Mouse (Mus musculus) layer of hippocampus, adult 18-20 months (tissue): ENCODE data around the gene Vmn2r1. TPM values are rescaled to one million over a fixed set of nuclear protein-coding genes. Genes with fewer than 3 reads are reported as not detected.

Source experiments
- DNase-seq, 2 experiments: peaks; one replicate each; pipeline ENCODE4 v3.0.0; 2022; ENCODE audit warnings: low spot score in 2 of 2
- long read RNA-seq: library from polyadenylated mRNA; stranded (forward); transcript quantifications from one replicate; pipeline ENCODE4 v2.0.0, GENCODE M21; 2021
- total RNA-seq, 2 experiments: library from RNA; stranded (reverse); gene quantifications; 2 replicates each; pipeline ENCODE4 v1.2.3; 2021

Vmn2r1 gene
- total RNA-seq, result under 1 TPM; 0.23 to 0.32 TPM
- long read RNA-seq, result 0 reads

DNA sequence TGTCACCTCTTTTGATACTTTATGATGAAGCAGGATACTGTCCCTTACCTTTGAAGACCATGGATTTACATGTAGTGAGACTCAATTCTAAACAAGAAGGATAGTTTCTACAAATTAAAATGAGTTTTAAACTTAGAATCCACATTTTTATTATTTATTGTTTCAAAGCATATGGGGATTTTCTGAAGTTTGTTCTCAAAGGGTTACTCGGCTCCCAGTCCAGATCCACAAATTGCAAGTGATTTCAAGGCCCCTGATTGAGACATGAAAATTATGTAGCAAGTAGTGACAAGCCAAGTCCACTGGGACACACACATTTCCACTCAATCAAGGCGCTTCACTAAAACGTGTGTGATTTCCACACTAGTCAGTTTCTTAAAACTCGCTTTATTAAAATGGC, at the start of gene Vmn2r1:
Gene Vmn2r1 (plus strand): TSS at position 301 of the 400 bp plus-strand sequence.
- DNase-seq, result no peak

- no peak for DNase-seq
Observed at GRCm38 (mm10) chr3:64038136-64038841, 43.1 kb upstream of the Vmn2r1 start.

GRCm38 (mm10) chr3:64039818-64040784, 41.2 kb upstream of the Vmn2r1 start:
- peak; percentile 81 to 92 for DNase-seq

GRCm38 (mm10) chr3:64112707-64113106, 31.4 kb downstream of the Vmn2r1 start:
- DNase-seq, result no peak

- DNase-seq, result no peak
Observed at GRCm38 (mm10) chr3:64113352-64114046, 32.2 kb downstream of the Vmn2r1 start.

DNA sequence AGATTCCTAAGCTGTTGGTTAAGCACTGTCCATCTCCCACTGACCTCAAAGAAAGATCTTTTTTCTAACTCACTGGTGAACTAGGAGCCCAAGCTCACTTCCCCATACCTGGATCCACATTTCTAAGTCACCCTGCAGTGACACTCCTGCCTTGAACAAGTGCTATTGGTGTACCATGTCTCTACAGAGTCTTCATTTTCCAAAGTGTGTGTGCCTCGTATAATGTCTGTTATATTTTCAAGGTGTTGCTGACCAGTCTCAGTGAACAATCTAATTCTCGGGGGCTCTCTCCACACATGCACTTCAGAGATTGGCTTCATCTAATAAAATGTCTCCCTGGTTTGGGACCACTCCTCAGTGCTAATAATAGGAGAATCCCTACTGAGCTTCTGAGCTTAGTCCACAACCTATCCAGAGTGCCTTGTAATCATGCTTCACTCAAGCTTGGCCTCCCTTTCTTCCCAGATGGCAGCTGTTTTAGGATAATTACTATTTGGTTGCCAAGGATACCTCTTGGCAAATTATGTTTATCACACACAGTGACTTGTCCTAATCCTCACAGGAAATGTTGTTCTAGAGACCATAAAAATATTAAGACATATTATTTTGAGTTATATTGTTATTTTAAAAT, 60.6 kb downstream of the Vmn2r1 start, which contains the start of gene Vmn2r2:
Gene Vmn2r2 (minus strand): TSS at position 51 of the 631 bp plus-strand sequence.
- DNase-seq, result peak in 1 of 2 experiments; percentile 3

Other genes starting within 250 kb of the Vmn2r1 start
- gene Plch1, start 182.1 kb upstream of the Vmn2r1 start, total RNA-seq, result 1 to 10 TPM; 4.6 to 4.7 TPM
- gene E130311K13Rik, start 152.1 kb upstream of the Vmn2r1 start, total RNA-seq, result 10 to 100 TPM; 11.8 to 12.2 TPM
- 10 to 100 TPM; 28.1 to 29.5 TPM for gene Slc33a1, start 116.8 kb upstream of the Vmn2r1 start, total RNA-seq
- 10 to 100 TPM; 45.9 to 51.6 TPM for gene Gmps, start 105.4 kb upstream of the Vmn2r1 start, total RNA-seq
- gene Vmn2r2, start 60.4 kb downstream of the Vmn2r1 start, total RNA-seq, result not detected
- not detected for gene Vmn2r3, start 208.2 kb downstream of the Vmn2r1 start, total RNA-seq